Mouse (Mus musculus): ENCODE data around the gene Ints2.

Gene Ints2

GRCm38 (mm10) chr11:86170743-86171142, 86.6 kb downstream of the Ints2 start:
- no peak for DNase-seq

Measured in lung, postnatal 10 days (tissue).